ENCODE assay signal across 19 mouse cellular contexts in the genomic region with DNA sequence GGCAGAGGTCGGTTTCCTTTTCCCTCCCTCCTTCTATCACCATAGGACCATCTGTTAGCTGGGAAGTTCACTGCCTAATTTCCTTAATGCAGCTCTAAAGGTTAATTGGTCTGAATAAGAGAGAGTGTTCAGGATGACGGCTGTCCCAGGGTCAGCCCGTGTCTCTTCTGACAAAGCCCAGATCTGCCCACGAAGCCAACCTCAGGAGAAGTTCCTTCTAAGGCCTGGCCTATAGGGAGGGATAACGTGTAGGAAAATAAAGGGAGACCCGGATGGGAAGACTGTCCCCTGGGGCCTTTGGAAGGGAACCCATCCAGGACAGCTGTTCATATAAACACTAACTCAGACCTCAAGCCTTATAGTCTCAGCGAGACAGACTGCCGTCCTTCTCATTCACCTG. TPM values are rescaled to one million over a fixed set of nuclear protein-coding genes. Genes with fewer than 3 reads are reported as not detected.
DNase-seq lines count a peak whose midpoint lies in the region; ATAC-seq and TF ChIP-seq lines count a peak whose summit lies in the region.
"Had no signal": no experiment of that assay in that cellular context is flagged by ENCODE, and none has a peak within 500 bp of the region (broad histone marks: within the 10 kb centered on the region; RNA-seq: fewer than 3 reads in every experiment).

No protein-coding gene starts in this region.

- H3K4me3 ChIP-seq in hindbrain, embryonic 10.5 days = no peak overlapping the region
- H3K4me3 ChIP-seq in hindbrain, postnatal 0 days (ENCODE audit: low read length) = no peak overlapping the region
- H3K4me3 ChIP-seq in limb, embryonic 13.5 days = no peak overlapping the region
- H3K4me3 ChIP-seq in limb, embryonic 10.5 days = no peak overlapping the region
- H3K4me3 ChIP-seq in embryonic facial prominence, embryonic 10.5 days = no peak overlapping the region
- H3K4me3 ChIP-seq: embryonic facial prominence, embryonic 15.5 days; erythroblast, embryonic 14.5 days; forebrain, embryonic 10.5 days; gastrocnemius, adult 2 months; heart, embryonic 13.5 days; intestine, embryonic 15.5 days had no signal

- H3K27ac ChIP-seq in hindbrain, embryonic 10.5 days = peak overlapping the region; percentile 23; the same call in 1 of the 2 replicates
- no peak overlapping the region for H3K27ac ChIP-seq in hindbrain, postnatal 0 days
- no peak overlapping the region for H3K27ac ChIP-seq in limb, embryonic 13.5 days
- no peak overlapping the region for H3K27ac ChIP-seq in limb, embryonic 10.5 days
- H3K27ac ChIP-seq in embryonic facial prominence, embryonic 10.5 days (replicated peaks) = no peak overlapping the region
- H3K27ac ChIP-seq: embryonic facial prominence, embryonic 15.5 days; forebrain, embryonic 10.5 days; gastrocnemius, adult 2 months; heart, embryonic 13.5 days; intestine, embryonic 15.5 days had no signal

- H3K27me3 ChIP-seq in hindbrain, embryonic 10.5 days (ENCODE audit: insufficient read depth, poor library complexity, severe bottlenecking) = peaks cover 16% of the 10 kb centered on the region
- H3K27me3 ChIP-seq in hindbrain, postnatal 0 days (ENCODE audit: insufficient read depth, low read length) = no peaks in the 10 kb centered on the region
- peaks cover 8% of the 10 kb centered on the region; the same call in 1 of the 2 replicates for H3K27me3 ChIP-seq in limb, embryonic 13.5 days
- peaks cover 14% of the 10 kb centered on the region; the same call in 1 of the 2 replicates for H3K27me3 ChIP-seq in limb, embryonic 10.5 days (ENCODE audit: low read depth, poor library complexity, severe bottlenecking)
- peaks cover 48% of the 10 kb centered on the region for H3K27me3 ChIP-seq in embryonic facial prominence, embryonic 10.5 days (replicated peaks; ENCODE audit: low read depth, poor library complexity, severe bottlenecking)
- H3K27me3 ChIP-seq: embryonic facial prominence, embryonic 15.5 days; intestine, embryonic 15.5 days had no signal

- no peak overlapping the region for H3K9ac ChIP-seq in hindbrain, postnatal 0 days (replicated peaks; ENCODE audit: low read length)
- no peak overlapping the region for H3K9ac ChIP-seq in limb, embryonic 13.5 days
- H3K9ac ChIP-seq: embryonic facial prominence, embryonic 15.5 days; heart, embryonic 13.5 days; intestine, embryonic 15.5 days had no signal

- 64% methylated on average over 8 of the region's 8 CpGs for WGBS in hindbrain, embryonic 10.5 days
- 52% methylated on average over 8 of the region's 8 CpGs for WGBS in hindbrain, postnatal 0 days
- WGBS in limb, embryonic 13.5 days = 35% methylated on average over 8 of the region's 8 CpGs
- 40% methylated on average over 8 of the region's 8 CpGs for WGBS in limb, embryonic 10.5 days
- WGBS in embryonic facial prominence, embryonic 10.5 days = 43% methylated on average over 8 of the region's 8 CpGs

- H3K4me1 ChIP-seq in hindbrain, embryonic 10.5 days (replicated peaks) = peaks cover 43% of the 10 kb centered on the region
- peaks cover 18% of the 10 kb centered on the region for H3K4me1 ChIP-seq in hindbrain, postnatal 0 days (ENCODE audit: insufficient read depth, low read length)
- H3K4me1 ChIP-seq in limb, embryonic 13.5 days = peaks cover 45% of the 10 kb centered on the region
- peaks cover 42% of the 10 kb centered on the region for H3K4me1 ChIP-seq in limb, embryonic 10.5 days
- peaks cover 32% of the 10 kb centered on the region for H3K4me1 ChIP-seq in embryonic facial prominence, embryonic 10.5 days
- H3K4me1 ChIP-seq: heart, embryonic 13.5 days; intestine, embryonic 15.5 days had no signal

- peaks cover 4% of the 10 kb centered on the region for H3K36me3 ChIP-seq in hindbrain, embryonic 10.5 days
- H3K36me3 ChIP-seq in hindbrain, postnatal 0 days (ENCODE audit: insufficient read depth, low read length) = no peaks in the 10 kb centered on the region
- no peaks in the 10 kb centered on the region for H3K36me3 ChIP-seq in limb, embryonic 13.5 days
- peaks cover 29% of the 10 kb centered on the region for H3K36me3 ChIP-seq in limb, embryonic 10.5 days
- no peaks in the 10 kb centered on the region; the same call in 1 of the 2 replicates for H3K36me3 ChIP-seq in embryonic facial prominence, embryonic 10.5 days (replicated peaks)
- H3K36me3 ChIP-seq: embryonic facial prominence, embryonic 15.5 days; heart, embryonic 13.5 days; intestine, embryonic 15.5 days had no signal

- H3K4me2 ChIP-seq in hindbrain, postnatal 0 days (ENCODE audit: low read depth, low read length) = no peak overlapping the region
- H3K4me2 ChIP-seq in limb, embryonic 13.5 days (replicated peaks) = no peak overlapping the region
- H3K4me2 ChIP-seq: embryonic facial prominence, embryonic 15.5 days; heart, embryonic 13.5 days; intestine, embryonic 15.5 days had no signal

- no peak for TF ChIP-seq CTCF in hindbrain, postnatal 0 days (IDR thresholded peaks at IDR 0.05; ENCODE audit: low read depth)

- DNase-seq in hindbrain, embryonic 10.5 days (ENCODE audit: low spot score) = no peak
- no peak for DNase-seq in hindbrain, postnatal 0 days (ENCODE audit: low spot score)
- DNase-seq in limb, embryonic 10.5 days (ENCODE audit: low spot score) = no peak
- peak; percentile 15 for DNase-seq in embryonic facial prominence, embryonic 10.5 days (ENCODE audit: low spot score)
- DNase-seq in adipocyte (ENCODE audit: low spot score) = no peak
- DNase-seq: adrenal gland, adult 8-10 months; adrenal gland, postnatal 36 days; cerebellum, adult 2 months; cerebellum, postnatal 10 days; gastrocnemius, adult 2 months; gastrocnemius, postnatal 25 days; heart, postnatal 36 days had no signal

- ATAC-seq in hindbrain, postnatal 0 days = no peak
- ATAC-seq in limb, embryonic 13.5 days (ENCODE audit: low FRiP score, low read depth) = 0 out of 2 replicates have a peak, but pooled peaks have one; percentile 4
- ATAC-seq: forebrain, embryonic 14.5 days; intestine, embryonic 15.5 days had no signal

- H3K9me3 ChIP-seq in hindbrain, embryonic 10.5 days = no peaks in the 10 kb centered on the region
- no peaks in the 10 kb centered on the region for H3K9me3 ChIP-seq in hindbrain, postnatal 0 days (ENCODE audit: low read length)
- H3K9me3 ChIP-seq in limb, embryonic 13.5 days = no peaks in the 10 kb centered on the region
- H3K9me3 ChIP-seq in limb, embryonic 10.5 days (replicated peaks) = no peaks in the 10 kb centered on the region
- no peaks in the 10 kb centered on the region for H3K9me3 ChIP-seq in embryonic facial prominence, embryonic 10.5 days
- H3K9me3 ChIP-seq: embryonic facial prominence, embryonic 15.5 days; forebrain, embryonic 10.5 days; heart, embryonic 13.5 days; intestine, embryonic 15.5 days had no signal

RNA-seq across cellular contexts. Expression of a gene that starts 29.8 kb away (rescaled TPM):
- polyA plus RNA-seq in hindbrain, embryonic 10.5 days (2016; fragmentation: Nextera tagmentation; extraction: Ambion mirVana) = 26.1 and 37.6 TPM in 2 replicates
- 53.0 and 83.8 TPM in 2 replicates for total RNA-seq in hindbrain, postnatal 0 days (2014; rRNA removed)
- polyA plus RNA-seq in hindbrain, postnatal 0 days (2015; fragmentation: Nextera tagmentation; extraction: Ambion mirVana) = 45.5 and 48.4 TPM in 2 replicates
- polyA plus RNA-seq in limb, embryonic 13.5 days (2015; fragmentation: Nextera tagmentation; extraction: Ambion mirVana) = 14.4 and 16.9 TPM in 2 replicates
- polyA plus RNA-seq in limb, embryonic 10.5 days (2016; fragmentation: Nextera tagmentation; extraction: Ambion mirVana) = 46.7 and 74.5 TPM in 2 replicates
- 23.6 and 30.3 TPM in 2 replicates for polyA plus RNA-seq in embryonic facial prominence, embryonic 10.5 days (2016; fragmentation: Nextera tagmentation; extraction: Ambion mirVana)
- polyA plus RNA-seq: erythroblast, embryonic 14.5 days had no signal
